Mouse (Mus musculus) layer of hippocampus, postnatal 10 days (tissue): ENCODE measurements around the gene Rpl26. TPM values are rescaled to one million over a fixed set of nuclear protein-coding genes. Genes with fewer than 3 reads are reported as not detected.
A peak's percentile ranks its signal among the peaks of the same experiment; 100 is the strongest.
"Not testable (repeated sequence)": the region's sequence is repeated elsewhere in the genome, so short reads cannot be mapped to it uniquely, and the experiment has no call there.

Experiments
- DNase-seq, 2 experiments: peaks; one replicate each; pipeline ENCODE4 v3.0.0; 2021; ENCODE audit warnings: low spot score in 2 of 2
- total RNA-seq, 2 experiments: library from RNA; stranded (reverse); gene quantifications; 2 replicates each; pipeline ENCODE4 v1.2.3; 2021

Rpl26 gene
- total RNA-seq, 2 experiments from 2014 or later: 734 to 739 TPM

DNA sequence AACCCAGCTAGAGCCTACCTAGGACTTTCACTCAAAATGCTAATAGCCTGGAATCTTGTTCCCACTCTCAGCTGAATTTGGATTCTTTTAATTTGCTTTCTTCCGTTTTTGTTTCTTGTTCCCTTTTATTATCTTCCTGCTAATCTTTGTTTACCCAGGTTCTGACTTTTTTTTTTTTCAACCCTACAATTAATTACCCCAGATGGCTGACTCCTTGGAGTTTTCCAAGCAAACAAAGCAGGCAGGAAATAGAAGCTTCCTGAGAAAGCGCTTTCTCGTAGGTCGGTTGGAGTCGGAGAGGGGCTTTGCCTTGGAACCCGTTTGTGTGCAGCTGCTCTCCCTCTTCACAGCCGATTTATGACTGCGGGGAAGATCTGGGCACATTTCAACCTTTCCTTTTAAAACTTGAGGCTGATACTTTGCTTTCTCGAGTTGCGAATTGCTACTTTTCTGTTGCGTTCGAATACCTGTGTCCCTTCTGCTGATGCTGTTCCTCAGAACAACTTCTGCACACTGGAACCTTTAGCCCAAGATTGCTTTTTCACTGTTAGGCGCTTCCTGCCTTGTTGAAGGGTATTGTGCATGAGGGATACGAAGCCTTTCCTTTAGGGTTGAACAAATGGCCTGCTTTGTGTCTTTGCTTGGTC lies 10.3 kb downstream of the Rpl26 start:
- no peak for DNase-seq

DNA sequence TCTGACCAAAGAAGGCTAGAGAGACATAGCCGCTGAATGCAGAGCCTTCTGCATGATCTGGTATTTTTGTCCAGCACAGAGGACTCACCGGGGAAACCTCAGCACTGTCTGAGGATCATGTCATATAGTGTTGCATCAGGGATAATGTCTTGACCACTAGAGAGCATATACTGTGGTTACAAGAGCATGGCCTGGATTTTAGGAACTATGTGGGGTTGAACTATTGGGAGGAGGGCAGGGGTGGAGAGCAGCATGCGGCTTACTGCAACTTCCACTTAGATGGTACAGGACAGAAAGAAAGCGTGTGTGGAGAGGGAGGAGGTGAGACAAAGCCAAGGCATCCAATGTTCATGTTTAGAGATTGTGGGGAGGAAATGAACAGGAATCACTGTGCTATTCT lies 13.2 kb downstream of the Rpl26 start:
- DNase-seq: no peak

DNA sequence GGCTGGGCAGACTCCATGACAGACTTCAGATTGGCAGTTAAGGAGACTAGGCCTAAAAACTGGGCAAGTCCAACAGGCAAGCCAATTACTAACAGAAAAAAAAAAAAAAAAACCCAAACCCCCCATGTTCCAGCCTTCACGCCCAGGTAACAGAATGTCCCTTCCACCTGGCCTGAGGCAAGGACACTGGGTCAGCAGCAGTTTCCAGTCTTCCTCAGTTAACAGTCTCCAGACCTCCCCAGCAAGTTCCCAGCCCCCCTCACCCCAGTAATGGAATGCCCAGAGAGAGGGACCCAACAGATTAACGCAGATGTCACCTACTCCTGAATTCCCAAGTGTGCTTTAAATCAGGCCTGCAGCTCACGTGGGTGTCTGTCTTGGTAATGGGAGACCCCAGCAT lies 21.8 kb downstream of the Rpl26 start:
- DNase-seq: no peak

DNA sequence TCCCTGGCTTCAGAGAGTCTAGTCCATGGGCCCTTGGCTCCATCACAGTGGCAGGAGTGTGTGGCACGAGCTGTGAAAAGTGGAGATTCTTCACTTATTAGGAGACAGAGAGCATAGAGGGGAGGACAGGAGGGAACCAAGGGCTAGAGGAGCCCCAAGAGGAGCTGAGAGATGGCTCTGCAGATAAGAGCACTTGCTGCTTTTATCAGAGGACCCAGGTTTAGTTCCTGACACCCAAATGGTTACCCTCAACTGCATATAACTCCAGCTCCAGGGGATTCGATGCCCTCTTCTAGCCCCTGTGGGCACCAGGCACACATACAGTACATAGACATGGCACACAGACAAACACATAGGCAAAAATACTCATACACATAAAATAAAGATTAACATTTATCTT lies 23.4 kb downstream of the Rpl26 start:
- no peak for DNase-seq

DNA sequence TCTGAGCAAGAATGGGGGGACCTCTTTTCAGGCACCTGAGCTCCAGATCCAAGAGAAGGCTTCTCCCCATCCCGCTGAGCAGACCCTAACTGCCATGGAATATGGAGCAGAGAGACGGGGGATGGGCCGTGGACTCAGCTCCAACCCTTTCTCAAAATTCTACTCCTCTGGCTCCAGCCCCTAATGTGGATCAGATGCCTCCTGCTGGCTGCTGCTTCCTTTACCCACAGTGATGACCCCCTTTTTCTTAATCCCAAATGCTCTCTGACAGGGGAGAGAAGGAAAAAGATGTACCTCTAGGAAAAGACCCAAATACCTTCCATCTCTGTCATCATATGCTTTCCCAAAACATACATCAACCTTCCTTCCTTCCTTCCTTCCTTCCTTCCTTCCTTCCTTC lies 25.6 kb downstream of the Rpl26 start, which contains the start of gene Odf4:
TSS of gene Odf4 (minus strand) at position 101 of the 400 bp plus-strand sequence.
- DNase-seq: no peak

DNA sequence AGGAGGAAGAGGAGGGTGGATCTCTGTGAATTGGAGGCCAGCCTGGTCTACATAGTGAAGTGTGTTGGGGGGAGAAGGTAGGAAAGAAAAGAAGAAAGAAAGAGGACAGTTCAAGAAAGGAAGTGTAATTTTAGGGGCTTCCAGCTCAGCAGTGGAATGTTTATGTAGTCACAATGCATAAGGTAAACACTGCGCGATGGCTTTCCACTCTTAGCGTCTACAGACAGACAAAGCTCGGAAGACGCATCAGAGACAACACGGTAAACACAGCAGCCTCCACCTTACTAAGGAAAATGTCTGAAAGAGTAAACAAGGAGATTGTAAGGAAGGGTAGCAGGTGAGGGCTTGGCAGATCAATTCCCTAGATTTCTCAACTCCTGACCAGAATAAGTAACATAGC lies 28.6 kb downstream of the Rpl26 start:
- DNase-seq: no peak

DNA sequence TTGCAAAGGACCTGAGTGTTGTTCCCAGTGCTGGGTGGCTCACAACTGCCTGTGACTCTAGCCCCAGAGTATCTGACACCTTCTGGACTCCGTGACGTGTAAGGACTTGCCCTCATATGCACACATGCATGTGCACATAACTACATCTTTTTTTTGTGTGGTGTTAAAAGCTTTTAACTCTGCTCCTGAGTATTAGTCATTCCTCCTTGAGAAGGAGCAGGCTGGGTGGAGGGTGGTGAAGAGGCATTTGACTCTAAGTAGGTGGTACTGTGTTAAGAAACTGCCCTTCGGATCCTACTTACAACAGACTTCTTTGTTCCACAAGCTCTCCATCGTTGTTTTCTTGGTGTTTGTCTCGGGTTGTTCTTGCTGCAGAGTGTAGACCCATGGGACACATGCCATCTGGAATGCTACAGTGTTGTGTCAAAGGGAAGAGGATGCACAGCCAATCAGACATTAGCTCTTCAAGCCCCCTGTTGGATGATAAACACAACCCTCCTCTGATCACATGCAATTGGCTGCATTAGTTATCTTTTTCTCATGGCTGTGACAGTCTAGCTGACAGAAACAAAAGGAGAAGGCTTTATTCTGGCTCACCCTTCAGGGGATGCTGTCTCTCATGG lies 32.6 kb downstream of the Rpl26 start:
- no peak for DNase-seq

DNA sequence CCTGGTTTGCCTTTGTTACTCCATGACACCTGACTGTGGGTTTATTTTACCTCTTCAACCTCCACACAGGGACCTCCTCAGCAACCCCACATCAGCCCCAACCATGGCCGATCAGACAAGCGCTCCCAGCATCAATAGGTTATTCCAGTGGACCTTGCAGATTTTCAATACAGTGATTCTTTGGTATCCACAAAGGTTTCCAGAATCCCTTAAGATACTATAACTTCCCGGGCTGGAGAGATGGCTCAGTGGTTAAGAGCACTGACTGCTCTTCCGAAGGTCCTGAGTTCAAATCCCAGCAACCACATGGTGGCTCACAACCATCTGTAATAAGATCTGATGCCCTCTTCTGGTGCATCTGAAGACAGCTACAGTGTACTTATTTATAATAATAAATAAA lies 35.6 kb downstream of the Rpl26 start:
- not testable (repeated sequence) for DNase-seq

DNA sequence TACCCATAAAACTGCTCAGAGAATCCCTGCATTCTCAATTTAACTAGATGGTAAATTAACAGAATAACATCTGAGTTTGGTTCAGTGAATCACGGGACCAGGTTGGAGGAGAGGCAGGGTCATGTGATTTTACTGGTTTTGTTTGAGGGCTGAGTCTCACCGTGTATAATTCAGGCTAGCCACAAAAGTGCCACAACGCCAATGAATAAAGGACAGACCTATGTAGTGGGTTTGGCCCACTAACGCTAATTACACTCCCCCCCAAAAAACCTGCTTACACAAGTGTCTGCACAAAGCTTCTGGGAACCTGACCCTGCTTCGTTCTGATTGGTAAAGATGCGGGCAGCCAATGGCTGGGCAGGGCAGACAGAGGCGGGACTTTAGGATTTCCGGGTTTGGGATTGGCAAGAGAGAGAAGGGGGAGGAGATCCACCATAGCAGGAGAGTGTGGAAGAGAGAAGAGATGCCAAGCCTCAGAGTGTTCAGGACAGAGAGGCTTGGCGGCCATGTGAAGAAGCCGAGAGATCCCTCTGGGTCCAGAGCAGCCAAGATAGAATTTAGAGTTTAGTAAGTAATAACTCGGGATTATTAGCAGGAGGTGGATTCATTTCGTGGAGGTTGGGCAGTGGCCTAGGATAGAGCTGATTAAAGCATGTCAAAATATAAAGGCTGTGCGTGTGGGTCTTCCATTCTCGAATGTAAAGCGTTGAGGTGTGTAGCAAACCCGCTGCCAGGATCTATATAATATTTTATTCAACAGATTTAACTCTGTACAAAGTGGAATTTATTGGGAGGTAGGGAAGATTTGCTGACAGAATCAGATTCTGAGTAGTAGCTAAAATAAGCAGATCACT lies 38.3 kb downstream of the Rpl26 start:
- DNase-seq: peak; percentile 77 to 84

DNA sequence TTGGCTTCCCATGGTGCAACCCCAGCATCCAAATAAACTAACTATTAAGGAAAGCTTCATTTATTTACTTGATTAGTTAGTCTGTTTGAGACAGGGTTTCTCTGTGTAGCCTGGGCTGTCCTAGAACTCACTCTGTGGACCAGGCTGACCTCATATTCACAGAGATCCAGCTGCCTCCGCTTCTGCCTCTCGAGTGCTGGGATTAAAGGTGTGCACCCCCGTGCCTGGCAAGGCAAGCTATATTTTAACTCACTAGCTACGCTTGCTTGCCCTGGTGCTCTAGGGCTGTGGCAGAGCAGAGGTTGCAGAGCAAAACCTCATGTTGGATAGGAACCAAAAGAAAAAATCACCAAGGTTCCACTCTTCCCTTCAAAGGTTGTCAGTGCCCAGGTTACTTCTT lies 39.1 kb downstream of the Rpl26 start:
- no peak for DNase-seq

DNA sequence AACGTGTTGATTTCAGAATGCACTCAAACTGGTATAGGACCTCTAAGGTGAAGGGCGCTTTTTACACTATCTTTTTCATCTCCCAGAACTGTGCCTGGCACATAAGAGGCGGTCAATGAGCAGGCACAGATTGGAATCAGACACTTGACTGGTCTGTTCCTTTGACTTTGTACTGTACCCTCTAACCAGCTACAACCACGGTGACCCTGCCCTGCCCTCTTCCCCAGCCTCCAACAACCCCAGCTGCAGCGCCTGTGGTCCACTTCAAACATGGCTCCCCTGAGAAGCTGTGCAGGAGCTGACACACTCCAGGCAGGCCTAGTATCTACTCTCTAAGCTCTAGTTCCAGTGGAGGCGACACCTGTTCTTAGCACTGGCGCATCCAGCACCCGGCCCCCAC lies 41.3 kb downstream of the Rpl26 start:
- DNase-seq: no peak

DNA sequence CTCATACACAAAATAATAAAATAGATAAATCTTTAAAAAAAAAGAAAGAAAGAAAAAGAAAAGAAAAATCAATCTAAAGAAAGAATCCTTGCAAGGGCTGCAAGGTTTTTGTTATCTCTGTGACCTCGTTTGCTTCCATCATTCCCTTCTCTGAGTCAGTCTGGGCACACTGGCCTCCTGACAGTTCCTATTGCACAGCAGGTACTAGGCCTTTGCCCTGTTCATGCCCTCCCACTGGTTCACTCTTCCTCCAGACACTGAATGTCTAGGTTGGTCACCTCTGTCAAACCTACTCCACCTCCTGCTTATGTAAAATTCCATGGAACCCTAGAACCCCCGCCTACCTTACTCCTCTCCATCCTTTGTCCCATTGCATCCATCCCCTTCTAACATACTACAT lies 43.9 kb downstream of the Rpl26 start:
- DNase-seq: no peak

DNA sequence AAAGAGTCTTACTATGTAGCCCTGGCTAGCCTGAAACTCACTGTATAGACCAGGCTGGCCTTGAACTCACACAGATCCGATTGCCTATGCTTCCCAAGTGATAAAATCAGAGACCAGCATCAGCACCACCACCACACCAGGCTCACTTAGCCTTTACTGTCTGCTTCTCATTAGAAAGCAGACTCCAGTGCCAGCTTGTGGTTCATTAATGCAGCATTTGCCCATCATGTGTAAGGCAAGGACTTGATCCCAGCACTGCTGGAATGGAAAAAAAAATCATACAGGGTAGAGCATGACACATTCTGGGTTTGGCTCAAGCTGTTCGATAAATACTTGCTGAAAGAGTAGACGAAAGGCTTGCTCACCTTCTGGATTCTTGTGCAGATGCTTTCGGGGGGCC lies 44.6 kb downstream of the Rpl26 start:
- DNase-seq: no peak

DNA sequence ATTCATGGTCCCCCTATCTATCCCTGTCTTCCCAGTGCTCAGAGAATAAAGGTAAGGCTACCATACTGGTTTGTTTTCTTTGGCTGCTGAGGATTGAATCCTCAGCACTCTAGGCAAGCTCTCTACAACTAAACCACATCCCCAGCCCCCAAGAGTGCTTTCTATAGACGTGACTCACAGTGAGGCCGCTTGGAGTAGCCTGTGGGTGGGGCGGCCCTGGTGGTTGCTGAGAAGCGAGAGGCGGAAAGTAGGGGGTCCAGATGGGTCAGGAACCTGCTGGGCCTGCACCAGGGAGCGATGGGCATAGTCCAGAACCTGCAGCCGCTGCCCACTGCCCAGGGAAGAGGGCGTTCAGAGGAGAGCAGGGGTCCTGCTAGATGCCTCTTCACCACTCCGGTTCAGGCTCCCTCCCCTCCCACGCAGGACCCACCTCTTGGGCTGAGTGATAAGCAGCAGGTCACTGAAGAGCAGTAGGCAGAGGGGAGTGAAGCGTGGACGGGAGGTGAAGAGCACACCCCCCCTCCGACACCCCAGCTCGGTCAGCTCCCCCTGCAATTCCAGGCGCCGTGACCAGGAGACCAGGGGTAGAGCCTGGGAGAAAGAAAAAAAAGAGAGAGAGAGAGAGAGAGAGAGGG lies 45.5 kb downstream of the Rpl26 start:
- DNase-seq: no peak

DNA sequence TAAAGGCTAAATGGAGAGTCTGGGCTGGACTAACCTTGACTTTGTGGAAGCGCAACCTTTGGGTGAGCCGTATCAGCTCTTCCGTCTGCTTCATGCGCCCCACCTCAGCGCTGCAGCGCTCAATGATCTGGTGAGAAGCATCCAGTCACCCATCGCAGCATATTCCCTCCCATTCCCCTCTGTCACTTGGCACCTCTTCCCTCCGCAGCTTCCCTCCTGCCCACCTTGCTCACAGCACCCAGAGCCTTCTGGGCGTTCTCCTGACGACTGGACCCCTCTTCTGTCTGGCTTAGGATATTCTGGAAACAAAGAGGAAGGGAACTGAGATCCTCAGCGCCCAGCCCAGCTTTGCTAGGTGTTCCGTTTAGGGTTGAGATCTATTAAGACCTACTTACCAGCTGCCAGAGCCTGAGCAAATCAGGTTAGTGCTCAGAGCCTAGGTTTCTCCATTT lies 46.2 kb downstream of the Rpl26 start:
- DNase-seq: peak in 1 of 2 experiments; percentile 26

DNA sequence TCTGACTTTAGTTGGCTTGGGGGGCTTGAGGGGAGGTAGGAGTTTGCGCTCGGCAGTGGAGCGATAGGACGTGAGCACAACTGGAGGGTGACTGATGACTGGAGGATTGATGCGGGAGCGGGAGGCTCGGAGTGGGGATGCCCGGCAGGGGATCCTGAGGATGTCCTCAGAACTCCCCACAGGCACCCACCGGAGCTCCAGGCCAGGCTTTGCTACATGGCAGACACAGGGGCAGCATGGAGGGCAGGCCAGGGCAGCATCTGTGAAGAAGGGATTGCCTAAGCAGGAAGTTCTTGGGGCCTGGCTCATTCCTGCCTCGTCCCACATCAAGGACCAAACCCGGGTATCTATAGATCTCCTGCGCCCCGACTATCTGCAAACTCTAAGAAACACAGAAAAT lies 52.5 kb downstream of the Rpl26 start:
- DNase-seq: no peak

DNA sequence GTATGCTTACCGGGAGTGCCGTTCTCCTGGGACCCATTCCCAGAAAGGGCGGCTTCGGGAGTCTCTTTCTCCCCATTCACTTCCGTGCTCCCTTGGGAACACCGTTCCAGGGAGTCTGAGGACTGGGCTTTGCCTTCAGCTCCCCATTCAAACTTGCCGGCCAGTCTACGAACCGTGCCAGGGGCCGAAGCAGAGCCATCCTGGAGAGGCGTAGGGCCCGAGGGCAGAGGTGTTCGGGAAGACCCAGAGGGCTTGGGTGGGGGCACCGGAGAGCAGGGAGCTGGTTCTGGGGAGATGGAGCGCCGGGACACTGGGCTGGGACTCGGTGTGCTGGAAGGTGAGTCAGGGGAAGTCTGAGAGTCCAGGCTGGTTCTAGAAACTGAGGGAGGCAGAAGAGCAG lies 53.0 kb downstream of the Rpl26 start:
- DNase-seq: no peak

DNA sequence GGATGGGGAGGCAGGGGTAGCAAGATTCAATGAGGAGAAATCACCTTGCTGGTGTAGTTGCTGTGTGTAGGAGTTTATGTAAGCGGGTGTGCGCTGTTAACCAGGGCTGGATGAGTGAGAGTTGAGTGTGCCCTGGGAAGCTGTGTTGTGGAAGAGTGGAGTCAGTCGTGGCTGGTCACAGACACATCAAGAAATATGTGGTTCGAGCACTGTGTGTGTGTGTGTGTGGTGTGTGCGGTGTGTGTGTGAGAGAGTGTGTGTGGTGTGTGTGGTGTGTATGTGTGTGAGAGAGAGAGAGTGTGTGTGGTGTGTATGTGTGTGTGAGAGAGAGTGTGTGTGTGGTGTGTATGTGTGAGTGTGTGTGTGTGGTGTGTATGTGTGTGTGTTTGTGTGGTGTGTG lies 54.1 kb downstream of the Rpl26 start:
- no peak for DNase-seq

DNA sequence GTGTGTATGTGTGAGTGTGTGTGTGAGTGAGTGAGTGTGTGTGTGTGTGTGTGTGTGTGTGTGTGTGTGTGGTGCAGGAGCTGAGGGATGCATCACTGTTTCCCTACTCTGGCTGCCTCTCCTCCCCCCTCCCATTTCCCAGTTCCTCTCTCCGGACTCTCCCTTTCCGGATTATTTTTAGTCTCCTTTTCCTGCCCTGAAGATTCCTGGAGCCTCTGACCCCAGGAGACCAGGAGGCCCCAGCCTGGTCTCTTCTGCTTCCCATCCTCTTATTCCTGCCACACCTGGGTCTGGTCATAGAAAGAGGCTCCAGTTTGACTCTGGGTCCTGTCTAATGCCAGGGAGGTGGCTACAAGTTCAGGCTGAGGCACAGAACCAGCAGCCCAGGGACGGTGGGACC lies 54.7 kb downstream of the Rpl26 start:
- no peak for DNase-seq
